Mouse (Mus musculus) small intestine, adult 2 months (tissue): ENCODE measurements around the gene Synpo2l. TPM values are rescaled to one million over a fixed set of nuclear protein-coding genes. Genes with fewer than 3 reads are reported as not detected.
A peak's percentile ranks its signal among the peaks of the same experiment; 100 is the strongest.

Source experiments
- H3K27ac ChIP-seq: fragments of 200-500 bp; 2 replicates; pipeline ENCODE4 v1.5.1; 2012; ENCODE audit warnings: low read depth, low read length, control low read depth, inconsistent platforms; ENCODE audit not compliant: insufficient read depth
- H3K27me3 ChIP-seq: fragments of 200-500 bp; 2 replicates; pipeline ENCODE4 v1.6.1; 2012; ENCODE audit warnings: mild to moderate bottlenecking, moderate library complexity, low read length, inconsistent platforms; ENCODE audit not compliant: control insufficient read depth, insufficient read depth
- H3K36me3 ChIP-seq: fragments of 200-500 bp; 2 replicates; pipeline ENCODE4 v1.6.1; 2012; ENCODE audit warnings: mild to moderate bottlenecking, low read length, control low read depth, inconsistent platforms; ENCODE audit not compliant: control insufficient read depth, insufficient read depth
- H3K4me1 ChIP-seq: fragments of 200-500 bp; 2 replicates; pipeline ENCODE4 v1.6.1; 2012; ENCODE audit warnings: low read length, inconsistent platforms, mixed read lengths; ENCODE audit not compliant: control insufficient read depth, insufficient read depth, insufficient read length
- H3K4me3 ChIP-seq: fragments of 200-500 bp; 2 replicates; pipeline ENCODE4 v1.5.1; 2012; ENCODE audit warnings: low read depth, mild to moderate bottlenecking, control low read depth, inconsistent platforms, low read length, moderate library complexity
- CTCF ChIP-seq: fragments of 200-500 bp; IDR thresholded peaks from 2 replicates; pipeline ENCODE4 v1.5.1; 2012; ENCODE audit warnings: low read depth, mild to moderate bottlenecking, control low read depth, inconsistent platforms, low read length, moderate library complexity, mixed read lengths; ENCODE audit not compliant: insufficient replicate concordance, insufficient read length; ENCODE audit errors: extremely low read depth
- POLR2A ChIP-seq: fragments of 200-500 bp; IDR thresholded peaks from 2 replicates; pipeline ENCODE4 v1.6.1; 2012; ENCODE audit warnings: low read depth, mild to moderate bottlenecking, control low read depth, inconsistent platforms, low read length, moderate library complexity
- WGBS: fragments of 180-500 bp; shearing (Covaris S2); methylation state at CpG from one replicate; pipeline ENCODE4 v1.1.7; 2018; 5-methylcytosine and 5-hydroxymethylcytosine counted together
- polyA plus RNA-seq: library from polyadenylated mRNA; depleted of rRNA; stranded (reverse); fragments of >200 nt; gene quantifications from 2 replicates; pipeline ENCODE4 v1.2.3, GENCODE M21; 2012

Synpo2l gene
- polyA plus RNA-seq, 1 experiment, result 0.06 TPM

GRCm38 (mm10) chr14:20677906-20678305 is 9.8 kb upstream of the Synpo2l start:
- Histone ChIP-seq H3K36me3 (peaks cover 60% of the 10 kb centered on the region), H3K4me1 (peaks cover 17% of the 10 kb centered on the region; the same call in 1 of the 2 replicates), H3K4me3 (no peak overlapping the region), H3K27me3 (no peaks in the 10 kb centered on the region), H3K27ac (no peak overlapping the region)
- WGBS, result 72% methylated on average over 4 of the region's 4 CpGs
- TF ChIP-seq CTCF (no peak), POLR2A (no peak)

GRCm38 (mm10) chr14:20674064-20674833 is 6.1 kb upstream of the Synpo2l start, which contains the start of gene Sec24c:
TSS of gene Sec24c (plus strand) at chr14:20674308.
- 1% methylated on average over 43 of the region's 43 CpGs for WGBS
- no peaks in the 10 kb centered on the region for H3K27me3 ChIP-seq
- peaks cover 28% of the 10 kb centered on the region for H3K36me3 ChIP-seq
- peaks cover 12% of the 10 kb centered on the region; the same call in 1 of the 2 replicates for H3K4me1 ChIP-seq
- peak within 1 kb of the TSS; percentile 81 for H3K4me3 ChIP-seq
- H3K27ac ChIP-seq, result peak within 1 kb of the TSS; percentile 97
- TF ChIP-seq POLR2A, result peak; percentile 78; the same call in 1 of the 2 replicates
- no peak for TF ChIP-seq CTCF

GRCm38 (mm10) chr14:20673735-20674063 is 5.5 kb upstream of the Synpo2l start:
- no peaks in the 10 kb centered on the region for H3K27me3 ChIP-seq
- H3K27ac ChIP-seq, result peak overlapping the region; percentile 51
- H3K4me3 ChIP-seq, result peak overlapping the region; percentile 30
- H3K4me1 ChIP-seq, result peaks cover 16% of the 10 kb centered on the region; the same call in 1 of the 2 replicates
- 3% methylated on average over 13 of the region's 13 CpGs for WGBS
- no peak for TF ChIP-seq POLR2A
- TF ChIP-seq CTCF, result no peak
- peaks cover 25% of the 10 kb centered on the region for H3K36me3 ChIP-seq

- H3K27me3 ChIP-seq, result no peaks in the 10 kb centered on the region
- no peak overlapping the region for H3K4me3 ChIP-seq
- H3K4me1 ChIP-seq, result peaks cover 18% of the 10 kb centered on the region
- peaks cover 18% of the 10 kb centered on the region for H3K36me3 ChIP-seq
- peak overlapping the region; percentile 32; the same call in 1 of the 2 replicates for H3K27ac ChIP-seq
- WGBS, result 99% methylated on average over 2 of the region's 2 CpGs
- TF ChIP-seq CTCF (no peak), POLR2A (no peak)
Observed at GRCm38 (mm10) chr14:20672990-20673389, 4.8 kb upstream of the Synpo2l start.

GRCm38 (mm10) chr14:20667469-20667868 is 685 bp downstream of the Synpo2l start:
- Histone ChIP-seq H3K4me1 (peaks cover 10% of the 10 kb centered on the region), H3K27ac (peak overlapping the region; percentile 72; the same call in 1 of the 2 replicates), H3K4me3 (no peak overlapping the region), H3K27me3 (no peaks in the 10 kb centered on the region), H3K36me3 (no peaks in the 10 kb centered on the region)
- TF ChIP-seq POLR2A, result no peak
- TF ChIP-seq CTCF, result no peak
- 79% methylated on average over 1 of the region's 1 CpGs for WGBS

GRCm38 (mm10) chr14:20664436-20664835 is 3.7 kb downstream of the Synpo2l start:
- H3K4me3 ChIP-seq, result no peak overlapping the region
- TF ChIP-seq POLR2A, result no peak
- TF ChIP-seq CTCF, result no peak
- H3K27me3 ChIP-seq, result 0 out of 2 replicates have a peak, but pooled peaks cover 5% of the 10 kb centered on the region
- H3K4me1 ChIP-seq, result peaks cover 16% of the 10 kb centered on the region
- H3K36me3 ChIP-seq, result no peaks in the 10 kb centered on the region
- no peak overlapping the region for H3K27ac ChIP-seq
- WGBS, result 68% methylated on average over 3 of the region's 3 CpGs

GRCm38 (mm10) chr14:20663601-20664000 is 4.6 kb downstream of the Synpo2l start:
- Histone ChIP-seq H3K27ac (no peak overlapping the region), H3K36me3 (no peaks in the 10 kb centered on the region), H3K4me1 (peaks cover 12% of the 10 kb centered on the region), H3K4me3 (no peak overlapping the region), H3K27me3 (0 out of 2 replicates have a peak, but pooled peaks cover 5% of the 10 kb centered on the region)
- no peak for TF ChIP-seq CTCF
- TF ChIP-seq POLR2A, result no peak
- WGBS, result 64% methylated on average over 2 of the region's 2 CpGs
